20 mouse cellular contexts compared by ENCODE assay signal in genomic region chr12:74109462-74110068, GRCm38 (mm10).
DNase-seq lines count a peak whose midpoint lies in the region; ATAC-seq and TF ChIP-seq lines count a peak whose summit lies in the region.
"Had no signal": no experiment of that assay in that cellular context is flagged by ENCODE, and none has a peak within 500 bp of the region (broad histone marks: within the 10 kb centered on the region; RNA-seq: fewer than 3 reads in every experiment).

No protein-coding gene starts in this region.

- no peak for TF ChIP-seq CTCF in forebrain, postnatal 0 days (IDR thresholded peaks at IDR 0.05; ENCODE audit: low read depth)

- ATAC-seq in hindbrain, embryonic 11.5 days (ENCODE audit: low FRiP score): peak; percentile 69
- no peak for ATAC-seq in hindbrain, embryonic 13.5 days (ENCODE audit: low FRiP score)
- 0 out of 2 replicates have a peak, but pooled peaks have one; percentile 19 for ATAC-seq in midbrain, embryonic 15.5 days (replicated peaks)
- no peak for ATAC-seq in midbrain, embryonic 13.5 days
- ATAC-seq in forebrain, postnatal 0 days: peak; percentile 30

- H3K36me3 ChIP-seq in hindbrain, embryonic 11.5 days (ENCODE audit: control insufficient read depth, insufficient read depth, low read length): no peaks in the 10 kb centered on the region
- no peaks in the 10 kb centered on the region for H3K36me3 ChIP-seq in hindbrain, embryonic 13.5 days
- H3K36me3 ChIP-seq in midbrain, embryonic 15.5 days (replicated peaks): no peaks in the 10 kb centered on the region
- no peaks in the 10 kb centered on the region for H3K36me3 ChIP-seq in midbrain, embryonic 13.5 days
- H3K36me3 ChIP-seq in forebrain, postnatal 0 days (ENCODE audit: insufficient read depth): no peaks in the 10 kb centered on the region
- H3K36me3 ChIP-seq: heart, embryonic 15.5 days; limb, embryonic 15.5 days had no signal

- no peak overlapping the region for H3K27ac ChIP-seq in hindbrain, embryonic 11.5 days (ENCODE audit: low read depth, low read length)
- no peak overlapping the region for H3K27ac ChIP-seq in hindbrain, embryonic 13.5 days
- no peak overlapping the region for H3K27ac ChIP-seq in midbrain, embryonic 15.5 days
- no peak overlapping the region; the same call in 1 of the 2 replicates for H3K27ac ChIP-seq in midbrain, embryonic 13.5 days
- peak overlapping the region; percentile 82 for H3K27ac ChIP-seq in forebrain, postnatal 0 days (ENCODE audit: low read depth, low read length)
- H3K27ac ChIP-seq: heart, embryonic 15.5 days; kidney, postnatal 0 days; limb, embryonic 15.5 days; liver, embryonic 14.5 days; stomach, postnatal 0 days had no signal

- no peak overlapping the region for H3K4me2 ChIP-seq in hindbrain, embryonic 11.5 days (replicated peaks; ENCODE audit: low read depth, low read length)
- no peak overlapping the region for H3K4me2 ChIP-seq in hindbrain, embryonic 13.5 days
- H3K4me2 ChIP-seq in midbrain, embryonic 15.5 days: no peak overlapping the region
- H3K4me2 ChIP-seq in midbrain, embryonic 13.5 days (replicated peaks): no peak overlapping the region
- no peak overlapping the region for H3K4me2 ChIP-seq in forebrain, postnatal 0 days (ENCODE audit: low read depth)
- H3K4me2 ChIP-seq: heart, embryonic 15.5 days; limb, embryonic 15.5 days; lung, embryonic 14.5 days had no signal

- intact Hi-C loops in heart, postnatal 10 days (cut with DNase I): no loop called here

- H3K9me3 ChIP-seq in hindbrain, embryonic 11.5 days (ENCODE audit: control insufficient read depth, low read length): no peaks in the 10 kb centered on the region
- no peaks in the 10 kb centered on the region for H3K9me3 ChIP-seq in hindbrain, embryonic 13.5 days
- no peaks in the 10 kb centered on the region for H3K9me3 ChIP-seq in midbrain, embryonic 15.5 days
- no peaks in the 10 kb centered on the region for H3K9me3 ChIP-seq in midbrain, embryonic 13.5 days
- H3K9me3 ChIP-seq in forebrain, postnatal 0 days (ENCODE audit: low read length): no peaks in the 10 kb centered on the region
- H3K9me3 ChIP-seq: heart, embryonic 15.5 days; limb, embryonic 15.5 days; megakaryocyte, embryonic 14.5 days had no signal

- no peak overlapping the region for H3K9ac ChIP-seq in hindbrain, embryonic 11.5 days (ENCODE audit: low read depth, low read length)
- no peak overlapping the region for H3K9ac ChIP-seq in hindbrain, embryonic 13.5 days
- no peak overlapping the region for H3K9ac ChIP-seq in midbrain, embryonic 15.5 days
- no peak overlapping the region for H3K9ac ChIP-seq in midbrain, embryonic 13.5 days (replicated peaks)
- H3K9ac ChIP-seq in forebrain, postnatal 0 days: no peak overlapping the region
- H3K9ac ChIP-seq: heart, embryonic 15.5 days; limb, embryonic 15.5 days; liver, embryonic 14.5 days; lung, embryonic 14.5 days had no signal

- H3K4me3 ChIP-seq in hindbrain, embryonic 11.5 days (ENCODE audit: low read depth, low read length): no peak overlapping the region
- no peak overlapping the region for H3K4me3 ChIP-seq in hindbrain, embryonic 13.5 days
- H3K4me3 ChIP-seq in midbrain, embryonic 15.5 days: no peak overlapping the region
- H3K4me3 ChIP-seq in midbrain, embryonic 13.5 days (replicated peaks): no peak overlapping the region
- no peak overlapping the region for H3K4me3 ChIP-seq in forebrain, postnatal 0 days (ENCODE audit: low read depth, low read length)
- H3K4me3 ChIP-seq: heart, embryonic 15.5 days; limb, embryonic 15.5 days; megakaryocyte, embryonic 14.5 days had no signal

- 66% methylated on average over 10 of the region's 10 CpGs for WGBS in hindbrain, embryonic 11.5 days
- 45% methylated on average over 10 of the region's 10 CpGs for WGBS in hindbrain, embryonic 13.5 days
- 52% methylated on average over 10 of the region's 10 CpGs for WGBS in midbrain, embryonic 15.5 days
- WGBS in midbrain, embryonic 13.5 days: 55% methylated on average over 10 of the region's 10 CpGs
- WGBS in forebrain, postnatal 0 days: 63% methylated on average over 10 of the region's 10 CpGs

- H3K27me3 ChIP-seq in hindbrain, embryonic 11.5 days (ENCODE audit: control insufficient read depth, insufficient read depth, low read length): no peaks in the 10 kb centered on the region
- 0 out of 2 replicates have a peak, but pooled peaks cover 3% of the 10 kb centered on the region for H3K27me3 ChIP-seq in hindbrain, embryonic 13.5 days
- no peaks in the 10 kb centered on the region for H3K27me3 ChIP-seq in midbrain, embryonic 15.5 days (replicated peaks)
- H3K27me3 ChIP-seq in midbrain, embryonic 13.5 days: no peaks in the 10 kb centered on the region
- no peaks in the 10 kb centered on the region for H3K27me3 ChIP-seq in forebrain, postnatal 0 days (ENCODE audit: insufficient read depth, low read length)
- H3K27me3 ChIP-seq: heart, embryonic 15.5 days; limb, embryonic 15.5 days; megakaryocyte, embryonic 14.5 days had no signal

- peak; percentile 12 for DNase-seq in hindbrain, embryonic 11.5 days (ENCODE audit: low spot score)
- no peak for DNase-seq in forebrain, postnatal 0 days
- DNase-seq in adipocyte (ENCODE audit: low spot score): no peak
- no peak for DNase-seq in heart, postnatal 10 days
- DNase-seq: adrenal gland, postnatal 25 days; cerebellum, adult 9-11 months; gastrocnemius, postnatal 25 days; kidney, adult 2 months; thymus, adult 2 months; thymus, postnatal 4 days had no signal

- no peaks in the 10 kb centered on the region for H3K4me1 ChIP-seq in hindbrain, embryonic 11.5 days (replicated peaks; ENCODE audit: control insufficient read depth, insufficient read depth, low read length)
- H3K4me1 ChIP-seq in hindbrain, embryonic 13.5 days (replicated peaks): peaks cover 18% of the 10 kb centered on the region
- H3K4me1 ChIP-seq in midbrain, embryonic 15.5 days: peaks cover 6% of the 10 kb centered on the region; the same call in 1 of the 2 replicates
- peaks cover 13% of the 10 kb centered on the region; the same call in 1 of the 2 replicates for H3K4me1 ChIP-seq in midbrain, embryonic 13.5 days (replicated peaks)
- H3K4me1 ChIP-seq in forebrain, postnatal 0 days (ENCODE audit: insufficient read depth): peaks cover 22% of the 10 kb centered on the region
- H3K4me1 ChIP-seq: heart, embryonic 15.5 days; limb, embryonic 15.5 days; megakaryocyte, embryonic 14.5 days had no signal

Comparison
In these comparisons a context has a peak if more than half of its experiments do, and no peak if none do; other contexts are left out.
1. ATAC-seq: peak in hindbrain, embryonic 11.5 days (single experiment), midbrain, embryonic 15.5 days (single experiment) and forebrain, postnatal 0 days (single experiment); none in hindbrain, embryonic 13.5 days (single experiment) and midbrain, embryonic 13.5 days (single experiment).